Mouse (Mus musculus): ENCODE data around the gene A930004D18Rik.

Gene A930004D18Rik

GRCm38 (mm10) chr2:18037491-18037890, at the start of gene A930004D18Rik:
TSS of gene A930004D18Rik (minus strand) at chr2:18037737.
- DNase-seq = no peak

- DNase-seq = peak; percentile 52
Observed at GRCm38 (mm10) chr2:18080182-18080860, 42.8 kb upstream of the A930004D18Rik start.

- no peak for DNase-seq
Observed at GRCm38 (mm10) chr2:18071947-18072346, 34.4 kb upstream of the A930004D18Rik start.

- no peak for DNase-seq
Observed at GRCm38 (mm10) chr2:18068071-18068796, 30.7 kb upstream of the A930004D18Rik start.

- no peak for DNase-seq
Observed at GRCm38 (mm10) chr2:18066436-18066835, 28.9 kb upstream of the A930004D18Rik start.

- no peak for DNase-seq
Observed at GRCm38 (mm10) chr2:18065708-18066030, 28.1 kb upstream of the A930004D18Rik start.

GRCm38 (mm10) chr2:18064941-18065707, 27.6 kb upstream of the A930004D18Rik start:
- peak; percentile 76 for DNase-seq

GRCm38 (mm10) chr2:18064356-18064858, 26.9 kb upstream of the A930004D18Rik start:
- DNase-seq = peak; percentile 90

GRCm38 (mm10) chr2:18063763-18064251, 26.3 kb upstream of the A930004D18Rik start:
- peak; percentile 74 for DNase-seq

- no peak for DNase-seq
Observed at GRCm38 (mm10) chr2:18060396-18060795, 22.9 kb upstream of the A930004D18Rik start.

GRCm38 (mm10) chr2:18059891-18060290, 22.4 kb upstream of the A930004D18Rik start:
- DNase-seq = no peak

- DNase-seq = no peak
Observed at GRCm38 (mm10) chr2:18059063-18059462, 21.5 kb upstream of the A930004D18Rik start.

GRCm38 (mm10) chr2:18058146-18058708, 20.7 kb upstream of the A930004D18Rik start:
- no peak for DNase-seq

GRCm38 (mm10) chr2:18057336-18058145, 20.0 kb upstream of the A930004D18Rik start:
- peak; percentile 62 for DNase-seq

- peak; percentile 88 for DNase-seq
Observed at GRCm38 (mm10) chr2:18056786-18057255, 19.3 kb upstream of the A930004D18Rik start.

- DNase-seq = peak; percentile 94
Observed at GRCm38 (mm10) chr2:18055929-18056785, 18.6 kb upstream of the A930004D18Rik start.

- DNase-seq = no peak
Observed at GRCm38 (mm10) chr2:18055016-18055928, 17.7 kb upstream of the A930004D18Rik start, which contains the start of gene Mllt10. TSS of gene Mllt10 (plus strand) at chr2:18055237.

GRCm38 (mm10) chr2:18053951-18054530, 16.5 kb upstream of the A930004D18Rik start:
- DNase-seq = no peak
